8 mouse cellular contexts compared by ENCODE assay signal in the genomic region with DNA sequence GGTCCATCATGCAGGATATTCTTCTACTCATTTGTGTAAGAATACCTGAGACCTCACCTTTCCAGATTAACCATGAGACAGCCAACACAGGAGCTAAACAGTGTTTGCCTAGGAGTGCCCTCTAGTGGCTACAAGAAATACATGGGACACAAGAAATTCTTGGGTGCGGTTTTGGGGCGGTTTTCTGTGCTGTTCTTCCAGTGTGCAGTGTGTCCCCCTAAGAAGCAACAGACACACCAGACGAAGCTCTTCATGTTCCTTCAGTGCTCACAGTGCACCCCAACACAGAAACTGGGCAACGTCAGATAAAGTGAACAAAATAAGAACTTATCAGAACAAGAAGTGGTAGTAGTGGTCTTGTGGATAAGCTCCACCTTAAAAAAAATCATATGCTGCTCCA. TPM values are rescaled to one million over a fixed set of nuclear protein-coding genes. Genes with fewer than 3 reads are reported as not detected.
A peak's percentile ranks its signal among the peaks of the same experiment; 100 is the strongest.
DNase-seq lines count a peak whose midpoint lies in the region; ATAC-seq and TF ChIP-seq lines count a peak whose summit lies in the region.

No protein-coding gene starts in this region.

- no peak overlapping the region for H3K27ac ChIP-seq in heart, adult 2 months
- no peak overlapping the region for H3K27ac ChIP-seq in heart, embryonic 11.5 days (ENCODE audit: low read depth, low read length)
- H3K27ac ChIP-seq in lung, postnatal 0 days (ENCODE audit: low read length): no peak overlapping the region

- no peak overlapping the region for H3K9ac ChIP-seq in heart, adult 2 months (ENCODE audit: low read depth, low read length)
- no peak overlapping the region for H3K9ac ChIP-seq in heart, embryonic 11.5 days (ENCODE audit: low read depth, low read length)
- no peak overlapping the region for H3K9ac ChIP-seq in lung, postnatal 0 days (replicated peaks; ENCODE audit: low read depth)

- H3K4me2 ChIP-seq in heart, embryonic 11.5 days: no peak overlapping the region
- no peak overlapping the region for H3K4me2 ChIP-seq in lung, postnatal 0 days (replicated peaks; ENCODE audit: low read depth, low read length)

- no peaks in the 10 kb centered on the region; the same call in 1 of the 2 replicates for H3K4me1 ChIP-seq in heart, adult 2 months (ENCODE audit: control insufficient read depth, insufficient read depth, low read length)
- no peaks in the 10 kb centered on the region for H3K4me1 ChIP-seq in heart, embryonic 11.5 days (ENCODE audit: control insufficient read depth, insufficient read depth, low read length)
- H3K4me1 ChIP-seq in lung, postnatal 0 days (ENCODE audit: insufficient read depth, low read depth, low read length): no peaks in the 10 kb centered on the region

- peak; percentile 87 for TF ChIP-seq CTCF in heart, adult 2 months (IDR thresholded peaks at IDR 0.05)
- TF ChIP-seq CTCF in lung, postnatal 0 days (IDR thresholded peaks at IDR 0.05): peak; percentile 82

- intact Hi-C loops in heart, adult 2 months (cut with DNase I): loop anchor here (1.0 to 10.0 kb wide), 4 partner anchors 19 to 135 kb away; partner anchors contain the start of genes Ephx1 and Pycr2

- no peak for TF ChIP-seq EP300 in heart, adult 2 months (IDR thresholded peaks at IDR 0.05; ENCODE audit: insufficient read depth, low read depth, low read length)
- TF ChIP-seq EP300 in lung, postnatal 0 days (IDR thresholded peaks at IDR 0.05): no peak

- no peak for DNase-seq in heart, adult 2 months
- DNase-seq in CD4-positive helper T cell, adult 2 months (ENCODE audit: low read depth, low spot score): peak; percentile 59
- DNase-seq in adipocyte (ENCODE audit: low spot score): peak; percentile 50
- DNase-seq in lung, postnatal 0 days (ENCODE audit: low spot score): peak; percentile 70
- no peak for DNase-seq in left cerebral cortex, adult 11 months (ENCODE audit: low spot score)
- no peak for DNase-seq in layer of hippocampus, adult 9-11 months

- H3K79me2 ChIP-seq in heart, adult 2 months (replicated peaks; ENCODE audit: control insufficient read depth, insufficient read depth, low read length): no peaks in the 10 kb centered on the region

- no peak for ATAC-seq in heart, embryonic 11.5 days (replicated peaks; ENCODE audit: insufficient number of reproducible peaks, low FRiP score, low TSS enrichment)
- ATAC-seq in granulocyte monocyte progenitor cell, adult 5-6 weeks (replicated peaks; ENCODE audit: poor library complexity, severe bottlenecking): peak; percentile 42
- ATAC-seq in lung, postnatal 0 days: no peak

- H3K27me3 ChIP-seq in heart, adult 2 months (ENCODE audit: control insufficient read depth, insufficient read depth, low read length): peaks cover 2% of the 10 kb centered on the region
- peaks cover 3% of the 10 kb centered on the region; the same call in 1 of the 2 replicates for H3K27me3 ChIP-seq in heart, embryonic 11.5 days (ENCODE audit: control insufficient read depth, insufficient read depth, low read length)
- no peaks in the 10 kb centered on the region for H3K27me3 ChIP-seq in lung, postnatal 0 days (replicated peaks; ENCODE audit: insufficient read depth, low read length)

- H3K9me3 ChIP-seq in heart, embryonic 11.5 days (replicated peaks; ENCODE audit: control insufficient read depth, low read length): no peaks in the 10 kb centered on the region
- no peaks in the 10 kb centered on the region for H3K9me3 ChIP-seq in lung, postnatal 0 days (ENCODE audit: low read length)

- 4% methylated on average over 4 of the region's 4 CpGs for WGBS in heart, adult 2 months
- WGBS in heart, embryonic 11.5 days (ENCODE audit: insufficient replicate concordance): 9% methylated on average over 4 of the region's 4 CpGs
- 12% methylated on average over 4 of the region's 4 CpGs for WGBS in lung, postnatal 0 days

- TF ChIP-seq POLR2A in heart, adult 2 months (IDR thresholded peaks at IDR 0.05; ENCODE audit: insufficient read depth, low read depth, low read length): no peak

- no peak overlapping the region for H3K4me3 ChIP-seq in heart, adult 2 months
- H3K4me3 ChIP-seq in heart, embryonic 11.5 days (ENCODE audit: low read depth, low read length): no peak overlapping the region
- H3K4me3 ChIP-seq in lung, postnatal 0 days (ENCODE audit: low read depth, low read length): no peak overlapping the region

- no peaks in the 10 kb centered on the region for H3K36me3 ChIP-seq in heart, adult 2 months (ENCODE audit: control insufficient read depth, insufficient read depth, low read length)
- H3K36me3 ChIP-seq in heart, embryonic 11.5 days (ENCODE audit: control insufficient read depth, insufficient read depth, low read length): no peaks in the 10 kb centered on the region
- H3K36me3 ChIP-seq in lung, postnatal 0 days (ENCODE audit: insufficient read depth, low read length): no peaks in the 10 kb centered on the region

RNA-seq across cellular contexts. Expression of gene 9130409I23Rik, which starts 11.4 kb away (rescaled TPM):
- not detected for total RNA-seq in heart, adult 2 months (2021)
- not detected in 2 replicates for polyA plus RNA-seq in heart, adult 2 months (2012; rRNA removed)
- not detected in 2 replicates for polyA plus RNA-seq in heart, embryonic 11.5 days (2014; fragmentation: Nextera tagmentation; extraction: Ambion mirVana)
- not detected in 2 replicates for total RNA-seq in granulocyte monocyte progenitor cell, adult 5-6 weeks (2014; fragmentation: Nextera tagmentation)
- not detected in 2 replicates for total RNA-seq in granulocyte monocyte progenitor cell, adult 5-6 weeks (2017)
- not detected in 2 replicates for polyA plus RNA-seq in lung, postnatal 0 days (2015; fragmentation: Nextera tagmentation; extraction: Ambion mirVana)

RNA-seq across cellular contexts. Expression of gene Ephx1, which starts 18.9 kb away (rescaled TPM):
- total RNA-seq in heart, adult 2 months (2021): 10 to 100 TPM; 29.8 to 40.4 TPM
- 41.1 and 45.1 TPM in 2 replicates for polyA plus RNA-seq in heart, adult 2 months (2012; rRNA removed)
- 3.0 and 3.8 TPM in 2 replicates for polyA plus RNA-seq in heart, embryonic 11.5 days (2014; fragmentation: Nextera tagmentation; extraction: Ambion mirVana)
- not detected in 2 replicates for total RNA-seq in granulocyte monocyte progenitor cell, adult 5-6 weeks (2014; fragmentation: Nextera tagmentation)
- total RNA-seq in granulocyte monocyte progenitor cell, adult 5-6 weeks (2017): 0.13 and 2.1 TPM in 2 replicates
- 29.4 and 35.7 TPM in 2 replicates for polyA plus RNA-seq in lung, postnatal 0 days (2015; fragmentation: Nextera tagmentation; extraction: Ambion mirVana)

Comparison
In these comparisons a context has a peak if more than half of its experiments do, and no peak if none do; other contexts are left out.
1. DNase-seq: peak in CD4-positive helper T cell, adult 2 months (single experiment), adipocyte (single experiment) and lung, postnatal 0 days (single experiment); none in heart, adult 2 months (0 of 2), left cerebral cortex, adult 11 months (single experiment) and layer of hippocampus, adult 9-11 months (single experiment).